Mouse (Mus musculus) naive thymus-derived CD4-positive, alpha-beta T cell, adult 2 months (primary cell): ENCODE data around the gene Cacna1g.

Experiments used
- DNase-seq: peaks from one replicate; pipeline ENCODE4 v3.0.0-alpha.2; 2011; ENCODE audit warnings: low read depth

Cacna1g gene

DNA sequence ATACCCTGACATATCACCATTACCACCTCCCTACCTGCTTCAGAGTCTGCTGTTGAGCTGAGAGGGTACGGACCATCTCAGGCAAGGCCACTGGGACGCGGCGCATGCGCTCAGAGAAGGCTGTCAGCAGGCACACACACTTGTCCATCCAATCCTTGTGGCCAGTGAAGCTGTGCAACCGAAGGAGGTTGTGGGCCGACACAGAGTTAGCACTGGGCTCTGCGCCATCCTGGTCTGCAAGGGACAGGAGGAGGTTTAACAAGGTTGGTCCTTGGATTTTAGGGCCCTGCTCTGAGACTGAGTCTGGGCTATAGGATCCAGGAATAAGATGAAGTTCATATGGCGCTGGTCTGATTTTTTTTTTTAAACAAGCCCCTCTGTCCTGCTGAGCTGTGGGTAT lies 6.4 kb upstream of the Cacna1g start:
- DNase-seq: no peak

DNA sequence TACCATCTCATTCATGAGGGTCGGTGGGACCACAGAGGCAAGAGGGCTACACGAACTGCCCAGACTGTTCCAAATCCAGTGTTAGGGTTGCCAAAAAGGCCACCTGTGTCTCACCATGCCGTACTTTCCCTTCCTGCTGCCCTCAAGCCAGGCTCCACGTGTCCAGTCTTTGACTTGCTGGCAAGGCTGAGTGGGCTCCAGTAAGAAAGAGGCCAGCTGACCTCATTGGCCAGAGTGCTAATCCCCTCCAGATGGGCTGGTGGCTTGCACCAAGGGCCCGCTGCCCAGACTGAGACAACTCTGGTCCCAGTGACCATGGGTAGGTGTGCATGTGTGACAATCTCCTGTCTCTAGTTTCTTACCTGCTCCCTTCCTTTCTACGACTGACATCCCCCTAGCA lies 3.7 kb upstream of the Cacna1g start:
- no peak for DNase-seq

DNA sequence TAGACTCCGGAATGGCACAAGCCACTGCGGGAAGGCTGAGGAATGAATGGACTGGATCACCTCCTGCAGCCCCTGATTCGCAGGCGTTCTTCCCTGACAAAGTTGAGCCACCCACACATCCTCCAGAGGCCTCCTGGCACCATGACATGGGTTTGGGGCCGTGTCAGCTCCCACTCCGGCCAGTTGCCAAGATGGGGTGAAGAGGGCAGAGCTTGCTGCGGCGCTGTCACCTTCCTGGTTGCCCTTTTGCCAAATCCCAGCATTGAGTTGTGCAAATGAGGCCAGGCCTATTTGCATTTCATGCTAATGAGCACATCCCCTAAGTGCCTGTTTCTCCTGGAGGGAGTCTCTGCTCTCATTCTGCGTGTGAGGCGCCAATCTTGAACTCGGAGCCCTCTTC lies 1.7 kb upstream of the Cacna1g start:
- DNase-seq: no peak

DNA sequence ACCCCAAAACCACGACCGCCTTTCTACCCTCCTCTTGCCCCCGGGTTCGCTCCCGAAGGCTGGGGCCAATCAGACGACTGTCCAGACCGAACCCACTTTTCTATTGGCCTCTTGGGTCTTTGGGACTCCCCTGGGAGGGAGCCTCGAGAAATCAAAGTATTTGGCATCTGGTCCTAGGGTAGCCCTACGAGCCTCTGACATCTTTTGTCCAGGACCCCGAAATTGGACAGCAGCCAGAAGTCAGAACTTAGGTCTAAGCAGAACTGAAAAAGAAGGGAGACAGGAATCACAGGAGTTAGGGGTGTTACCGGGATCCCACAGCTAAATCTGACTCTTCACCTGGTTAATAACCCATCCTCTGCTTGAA lies 529 bp upstream of the Cacna1g start:
- no peak for DNase-seq

DNA sequence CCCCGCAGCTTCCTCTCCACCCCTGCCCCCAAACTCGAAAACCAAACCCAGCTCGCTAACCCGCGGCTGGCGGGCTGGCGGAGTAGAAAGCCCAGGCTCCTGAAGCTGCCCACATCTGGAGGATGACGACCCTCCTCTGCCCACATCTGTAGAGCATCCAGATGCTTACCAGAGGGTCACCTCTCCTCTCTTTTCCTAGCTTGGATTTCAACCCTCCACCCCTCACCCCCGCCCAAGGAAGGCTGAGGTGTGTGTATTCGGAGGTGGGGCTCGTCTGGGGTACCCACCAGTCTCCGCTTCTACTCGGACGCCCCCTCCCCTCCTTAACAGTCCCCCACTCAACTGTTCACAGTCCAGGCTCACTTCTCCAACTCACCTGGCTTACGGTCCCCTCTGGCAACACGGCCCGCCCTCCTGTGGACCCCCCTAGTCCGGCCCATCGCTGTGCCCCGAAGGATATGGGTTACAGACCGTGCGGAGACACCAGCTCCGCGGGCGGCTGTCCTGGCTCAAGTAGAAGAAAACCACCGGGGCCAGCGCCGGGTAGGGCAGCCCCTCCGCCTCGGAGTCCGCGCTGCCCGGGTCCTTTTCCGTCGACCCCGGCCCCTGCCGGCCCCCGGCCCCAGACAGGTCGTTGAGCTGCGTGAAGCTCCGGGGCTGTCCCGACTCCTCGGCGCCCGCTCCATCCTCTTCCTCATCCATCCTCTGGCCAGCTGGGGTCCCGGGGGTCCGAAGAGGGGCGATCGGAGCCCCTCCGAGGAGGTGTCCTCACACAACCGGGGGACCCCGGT lies 887 bp downstream of the Cacna1g start:
- peak; percentile 37 for DNase-seq

DNA sequence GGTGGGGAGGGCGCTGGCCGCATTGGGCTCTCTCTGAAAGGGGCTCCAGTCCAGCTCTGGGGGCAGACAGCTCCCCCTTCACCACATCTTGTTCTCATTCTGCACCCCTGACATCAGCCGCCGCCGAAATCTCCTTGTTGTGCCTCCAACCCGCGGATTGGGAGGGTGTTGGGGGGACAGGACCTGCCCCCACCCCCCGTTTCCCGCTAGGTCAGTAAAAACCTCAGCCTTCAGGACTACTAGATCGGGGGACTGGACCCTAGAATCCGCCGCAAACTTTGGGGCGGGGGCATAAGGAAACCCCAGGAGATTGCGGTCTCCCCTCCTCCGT lies 1.4 kb downstream of the Cacna1g start:
- no peak for DNase-seq

DNA sequence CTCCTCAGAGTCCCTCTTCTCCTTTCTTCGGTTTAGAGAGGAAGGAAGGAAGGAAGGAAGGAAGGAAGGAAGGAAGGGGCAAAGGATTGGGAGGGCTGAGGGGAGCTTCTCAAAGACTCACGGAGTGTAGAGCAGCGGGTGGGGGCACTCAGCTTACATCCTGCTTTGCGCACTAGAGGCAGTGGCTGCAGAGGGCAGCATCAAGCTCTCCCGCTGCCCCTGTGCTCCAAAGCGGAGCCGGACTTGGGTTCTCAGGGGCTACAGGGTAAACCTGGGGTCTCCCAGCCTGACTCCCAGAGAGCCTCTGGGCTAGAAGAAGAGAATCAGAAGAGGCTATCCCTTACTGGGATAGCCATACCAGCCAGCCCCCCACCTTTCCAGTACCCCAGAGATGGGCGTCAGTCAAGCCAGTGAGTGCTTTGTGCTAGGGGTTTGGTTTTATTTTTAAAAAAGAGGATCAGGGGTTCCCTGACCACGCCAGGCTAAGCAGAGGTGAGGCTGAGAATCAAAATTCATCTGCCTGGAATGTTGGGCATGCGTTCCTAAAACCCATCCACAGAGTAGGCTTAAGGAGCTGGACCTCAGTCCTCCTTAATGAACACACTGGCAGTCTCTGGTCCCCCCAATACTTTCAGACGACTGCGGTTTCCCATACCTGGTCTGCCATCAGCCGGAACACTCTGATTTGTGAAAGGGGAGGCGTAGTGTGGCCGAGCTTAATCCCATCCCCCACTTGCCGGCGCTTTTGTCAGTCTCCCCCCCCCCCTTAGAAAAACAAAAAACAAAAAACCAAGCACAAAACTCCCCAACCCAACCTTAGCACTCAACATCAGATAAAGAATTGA lies 2.0 kb downstream of the Cacna1g start:
- no peak for DNase-seq

DNA sequence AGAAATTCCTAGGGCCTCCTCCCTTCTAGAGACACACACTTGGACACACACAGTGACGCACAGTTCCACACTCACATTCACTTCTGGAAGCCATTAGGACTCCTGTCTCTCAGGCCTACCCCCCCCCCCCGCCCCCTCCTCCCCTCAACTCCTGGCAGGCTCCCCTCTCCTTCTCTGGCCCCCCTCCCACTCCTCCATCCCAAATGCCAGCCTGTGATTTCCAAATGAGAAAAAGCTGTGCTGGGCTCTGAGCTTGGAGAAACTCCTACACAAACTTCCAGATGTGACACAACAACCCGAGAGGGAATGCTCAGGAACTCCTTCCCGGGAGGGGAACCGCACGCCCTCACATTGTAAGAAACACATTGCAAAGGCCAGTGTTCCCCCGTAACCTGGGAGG lies 3.6 kb downstream of the Cacna1g start:
- DNase-seq: no peak

DNA sequence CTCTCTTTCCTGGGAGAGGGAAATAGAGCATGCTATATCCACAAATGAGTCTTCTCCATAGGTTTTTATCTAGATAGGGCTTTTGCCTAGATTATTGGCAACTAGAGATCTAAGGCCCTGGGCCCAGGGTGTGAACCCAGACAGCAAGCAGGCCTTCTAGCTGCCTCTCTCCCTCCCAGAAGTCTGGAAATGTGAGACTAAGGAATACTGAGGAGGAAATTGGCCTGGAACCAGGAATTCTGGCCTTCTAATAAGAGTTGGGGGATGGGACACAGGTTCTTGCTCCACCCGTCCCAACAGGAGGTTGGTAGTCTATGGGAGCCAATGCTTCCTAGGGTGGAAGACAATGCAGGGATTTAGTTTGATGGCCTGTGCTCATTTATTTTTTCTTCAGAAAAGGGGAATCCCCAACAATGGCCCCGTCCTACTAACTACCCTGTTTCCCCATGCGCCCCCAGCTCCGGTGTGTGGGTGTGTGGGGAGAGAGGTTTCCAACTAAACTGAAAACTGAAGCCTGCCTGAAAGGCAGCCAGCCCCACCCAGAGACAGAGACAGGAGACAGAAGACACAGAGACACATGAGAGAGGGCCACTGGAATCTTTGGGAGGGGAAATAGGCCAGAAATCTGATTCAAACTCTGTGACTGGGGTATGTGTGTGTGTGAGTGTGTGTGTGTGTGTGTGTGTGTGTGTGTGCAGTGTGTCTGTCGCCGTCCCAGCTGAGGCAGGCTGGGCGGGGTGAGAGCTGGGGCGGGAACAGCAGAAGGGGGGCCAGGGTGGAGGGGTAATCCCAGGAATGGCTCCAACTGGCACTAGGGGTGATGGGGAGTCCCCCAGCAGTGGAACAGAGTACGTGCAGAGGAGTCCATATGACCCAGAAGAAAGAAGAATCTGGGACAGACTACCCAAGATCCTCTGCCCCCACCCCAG lies 4.6 kb downstream of the Cacna1g start:
- no peak for DNase-seq

DNA sequence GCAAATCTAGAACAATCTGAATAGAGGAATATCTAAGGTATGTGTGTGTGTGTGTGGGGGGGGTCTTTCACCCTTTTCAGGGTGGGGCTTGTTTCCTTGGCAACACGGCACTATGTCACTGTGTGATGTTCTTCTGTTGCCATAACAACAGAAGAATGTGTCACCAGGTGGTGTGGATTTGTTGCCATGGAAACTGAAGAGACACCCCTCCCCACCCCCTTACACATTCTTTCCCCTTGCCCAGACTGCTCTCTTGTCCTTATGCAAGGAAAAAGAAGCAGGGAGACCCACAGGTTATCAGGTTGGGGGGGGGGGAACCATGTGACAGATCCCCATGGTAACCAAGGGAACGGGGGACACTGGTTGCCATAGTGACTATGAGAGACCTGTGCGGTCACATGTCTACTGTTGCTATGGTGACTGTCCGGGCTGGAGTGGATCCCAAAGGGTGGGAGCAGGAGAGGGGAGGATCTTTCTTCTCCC lies 5.4 kb downstream of the Cacna1g start:
- no peak for DNase-seq

DNA sequence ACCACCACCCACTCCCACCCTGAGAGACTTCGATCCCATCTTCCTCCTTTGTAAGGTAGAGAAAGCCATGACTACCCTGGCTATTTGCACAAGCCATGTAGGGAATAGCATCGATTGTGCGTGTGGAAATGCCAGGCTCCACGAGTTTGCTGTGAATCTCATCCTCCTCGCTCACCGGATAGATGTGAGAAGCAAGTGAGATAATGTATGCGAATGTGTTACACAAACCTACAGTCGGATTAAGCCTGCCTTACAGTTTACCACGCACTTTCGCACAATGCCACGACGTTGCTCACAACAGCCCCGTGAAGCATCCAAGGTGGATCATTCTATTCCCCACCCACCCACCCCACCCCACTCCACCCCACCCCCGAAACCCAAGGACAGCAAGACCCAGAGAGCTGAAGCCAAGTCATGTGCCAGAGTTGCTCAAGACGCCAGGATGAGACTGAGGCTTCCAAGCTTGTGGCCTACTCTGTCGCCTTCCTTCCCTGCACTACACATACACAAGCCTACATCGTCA lies 7.6 kb downstream of the Cacna1g start:
- DNase-seq: no peak

DNA sequence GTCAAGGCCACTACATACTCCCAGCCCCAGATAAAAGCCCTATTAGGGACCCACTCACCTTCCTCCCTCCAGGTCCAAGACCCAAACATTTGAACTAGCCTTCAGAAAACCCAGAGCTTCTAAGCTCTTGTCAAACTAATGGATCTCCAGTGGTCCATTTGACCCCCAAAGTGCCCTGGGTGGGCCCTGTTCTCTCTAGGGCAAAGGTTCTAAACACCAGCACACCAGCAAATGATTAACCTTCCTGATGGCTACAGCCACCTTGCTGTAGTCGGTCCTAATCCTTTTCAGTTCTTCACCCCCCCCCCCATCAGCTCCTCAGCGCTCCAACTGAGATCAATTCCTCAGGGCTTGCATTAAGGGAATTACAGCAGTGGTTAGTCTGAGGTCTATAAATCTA lies 9.8 kb downstream of the Cacna1g start:
- no peak for DNase-seq

DNA sequence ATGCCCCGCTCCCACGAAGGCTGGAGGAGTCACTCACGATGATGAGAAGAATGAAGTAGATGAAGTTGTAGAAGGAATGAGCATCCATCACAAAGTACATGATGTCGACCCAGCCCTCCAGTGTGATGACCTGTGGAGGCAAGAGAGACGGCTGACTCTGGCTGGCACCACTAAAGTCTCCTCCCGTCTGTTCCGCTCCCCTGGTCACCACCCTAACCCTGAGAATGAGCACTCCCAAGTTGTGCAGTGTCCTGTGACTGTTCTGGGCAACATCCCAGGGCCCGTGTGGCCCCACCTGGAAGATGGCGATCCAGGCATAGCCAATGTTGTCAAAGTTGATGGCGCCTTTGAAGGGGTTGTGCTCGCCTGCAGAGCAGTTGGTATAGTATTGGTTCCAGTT lies 12.1 kb downstream of the Cacna1g start:
- DNase-seq: no peak

DNA sequence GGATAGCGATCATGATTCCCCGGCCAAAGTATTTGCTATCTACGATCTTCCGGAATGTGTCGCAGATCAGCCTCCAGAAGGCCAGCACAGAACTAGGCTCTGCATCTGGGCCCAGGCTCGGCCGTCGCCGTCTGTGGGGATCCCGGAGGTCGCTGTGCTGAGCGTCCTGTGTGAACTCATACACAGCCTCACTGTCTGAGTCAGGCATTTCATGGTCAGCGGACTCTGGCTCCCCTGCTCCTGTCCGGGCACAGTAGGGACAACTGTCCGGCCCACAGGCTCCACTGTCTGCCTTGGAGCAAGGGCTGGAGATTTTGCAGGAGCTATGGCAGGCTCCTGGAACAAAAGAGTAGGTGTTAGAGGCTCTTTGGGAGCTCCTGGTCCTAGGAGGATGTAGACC lies 17.0 kb downstream of the Cacna1g start:
- no peak for DNase-seq

DNA sequence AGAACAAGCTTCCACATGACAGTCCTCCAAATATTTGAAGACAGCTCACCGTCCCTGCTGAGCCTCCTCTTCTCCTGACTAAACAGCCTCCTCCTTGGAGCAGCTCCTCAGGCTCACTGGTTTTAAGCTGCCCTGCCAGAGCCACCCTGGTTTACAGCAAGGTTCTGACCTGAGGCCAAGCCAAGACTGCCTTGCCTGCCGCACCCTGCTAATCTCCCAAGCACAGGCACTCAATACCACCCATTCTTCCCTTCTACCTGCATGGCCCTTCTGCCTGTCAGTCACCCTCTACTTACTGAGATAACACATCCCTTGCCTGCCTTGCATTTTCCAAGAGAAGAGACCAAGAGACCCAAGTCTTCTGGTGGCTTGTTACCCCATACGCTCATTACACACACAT lies 17.7 kb downstream of the Cacna1g start:
- no peak for DNase-seq

DNA sequence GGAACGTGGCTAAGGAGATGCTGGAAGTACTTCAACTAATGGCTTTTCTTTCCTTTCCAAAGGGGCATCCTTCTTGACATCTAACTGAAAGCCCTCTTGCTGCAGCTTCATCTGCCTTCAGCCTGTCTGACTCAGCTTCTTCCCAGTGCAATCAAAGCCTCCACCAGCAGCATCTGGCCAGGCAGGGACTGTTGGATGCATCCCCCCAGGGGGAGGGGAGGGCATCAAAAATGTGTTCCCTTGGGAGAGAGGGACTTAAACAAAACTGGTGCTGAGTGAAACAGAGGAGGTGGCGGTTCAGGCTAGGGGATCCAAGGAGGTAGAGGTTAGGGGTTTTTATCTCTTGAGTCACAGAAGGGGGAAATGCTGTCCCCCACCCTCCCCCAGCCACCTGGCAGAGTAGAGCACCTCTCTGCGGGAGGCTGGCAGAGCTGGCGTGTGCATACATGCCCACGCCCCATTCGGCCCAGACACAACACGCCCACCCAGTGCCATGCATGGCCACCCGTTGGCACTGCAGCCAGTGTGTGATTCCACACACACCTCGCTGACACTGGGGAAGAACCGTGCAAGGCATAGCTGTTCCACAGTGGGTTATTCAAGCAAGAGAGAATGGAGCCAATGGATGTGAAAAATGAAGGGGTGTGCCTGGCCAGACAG lies 18.7 kb downstream of the Cacna1g start:
- DNase-seq: no peak

DNA sequence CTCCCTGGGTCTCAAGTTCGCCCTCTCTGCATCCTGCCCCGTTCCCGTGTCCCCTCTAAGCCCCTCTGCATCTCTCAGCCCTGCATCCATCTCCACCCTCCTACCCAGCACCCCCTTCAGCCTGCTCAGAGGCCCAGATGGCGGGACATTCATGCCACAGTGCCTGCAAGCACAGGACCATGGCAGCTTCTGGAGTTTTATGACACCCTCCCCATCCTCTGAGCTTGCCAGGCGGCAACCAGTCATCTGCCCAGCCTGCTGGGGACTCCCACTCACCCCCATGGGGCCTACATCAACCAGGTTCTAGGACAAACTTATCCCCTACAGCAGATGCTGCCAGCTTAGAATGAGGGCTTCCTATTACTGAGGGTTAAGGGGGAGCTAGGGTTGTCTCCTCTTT lies 19.2 kb downstream of the Cacna1g start:
- no peak for DNase-seq

DNA sequence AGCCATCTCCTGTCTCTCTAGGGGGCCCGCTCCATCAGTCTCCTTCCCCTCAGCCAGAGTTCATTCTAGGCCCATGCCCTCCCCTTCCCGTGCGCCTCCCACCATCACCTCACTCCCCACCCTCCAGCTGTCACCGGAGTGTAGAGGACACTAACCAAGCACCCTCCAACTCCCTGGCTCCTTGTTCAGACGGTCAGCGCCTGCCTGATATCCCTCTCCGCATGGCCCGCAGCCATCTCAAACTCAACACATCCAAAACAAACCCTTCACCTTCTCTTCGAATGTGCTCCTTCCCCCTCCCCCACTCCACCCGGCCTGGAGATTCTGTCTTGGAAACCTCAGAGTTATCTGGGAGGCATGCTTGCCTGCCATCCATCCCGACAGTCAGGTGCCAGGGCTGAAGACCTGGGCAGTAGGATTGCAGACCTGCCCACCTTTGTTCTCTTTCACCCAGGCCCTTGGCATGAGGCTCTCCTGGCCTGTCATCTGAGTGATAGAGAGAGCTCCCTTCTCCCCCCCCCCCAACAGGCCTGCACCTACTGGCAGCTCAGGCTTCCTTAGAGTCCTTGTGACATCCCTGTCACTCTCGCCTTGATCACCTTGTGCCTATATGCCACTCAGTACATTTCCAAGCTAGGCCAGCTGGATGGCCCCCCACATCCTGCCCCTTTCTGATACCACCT lies 22.8 kb downstream of the Cacna1g start:
- DNase-seq: no peak

DNA sequence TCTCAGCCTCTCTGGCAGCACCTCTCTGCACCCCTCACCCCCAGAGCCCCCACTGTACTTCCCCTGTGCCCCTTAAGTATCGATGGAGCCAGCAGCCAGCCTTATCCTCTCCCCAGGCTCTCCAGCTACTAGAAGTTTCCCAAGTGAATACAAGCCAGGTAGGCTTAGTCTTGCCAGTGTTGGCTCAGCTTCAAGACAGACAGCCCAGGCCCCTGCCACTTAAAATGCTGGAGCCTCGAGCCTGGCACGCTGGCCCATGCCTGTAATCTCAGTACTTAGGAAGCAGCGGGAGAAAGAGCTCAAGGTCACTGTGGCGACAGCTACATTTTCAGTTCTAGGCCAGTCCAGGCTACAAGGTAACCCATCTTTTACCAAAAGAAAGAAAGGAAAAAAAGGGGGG lies 24.1 kb downstream of the Cacna1g start:
- no peak for DNase-seq

DNA sequence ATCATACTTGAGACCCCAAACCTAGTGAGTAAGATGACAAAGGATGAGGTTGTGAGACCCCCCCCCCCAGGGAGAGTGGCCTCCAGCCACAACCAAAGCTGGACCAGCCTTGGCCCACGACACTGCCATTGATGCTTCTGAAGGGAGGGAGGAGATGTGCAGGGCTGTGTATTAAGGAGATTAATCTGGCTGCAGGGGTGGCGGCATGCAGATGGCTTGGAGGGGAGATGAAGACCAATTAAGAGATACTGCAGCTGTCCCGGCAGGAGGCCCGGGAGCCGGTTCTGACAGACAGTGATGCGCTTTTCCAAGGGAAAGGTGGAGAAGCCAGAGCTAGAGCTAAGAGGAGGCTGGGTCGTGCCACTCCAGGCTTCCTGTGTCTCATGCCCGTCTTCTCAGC lies 24.8 kb downstream of the Cacna1g start:
- DNase-seq: no peak

DNA sequence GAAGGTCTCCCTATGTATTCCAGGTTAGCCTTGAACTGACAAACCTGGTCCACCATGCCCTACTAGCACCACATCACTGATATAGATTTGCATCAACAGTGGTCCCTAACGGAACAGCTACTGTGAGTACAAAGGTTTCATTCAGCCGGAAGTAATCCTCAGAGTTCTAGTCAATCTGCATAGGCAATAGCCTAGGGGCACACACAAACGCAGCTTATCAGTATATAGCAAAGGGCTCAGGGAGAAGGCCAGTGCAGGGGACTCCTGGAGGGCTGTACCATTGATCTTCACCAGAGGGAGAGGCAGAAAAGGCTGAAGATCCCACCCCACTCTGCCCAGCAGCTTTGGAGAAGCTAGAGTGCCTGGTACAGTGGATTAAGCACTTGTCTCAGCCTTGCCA lies 27.0 kb downstream of the Cacna1g start:
- no peak for DNase-seq
